Mouse (Mus musculus) cerebellum, adult (tissue): ENCODE measurements around the gene Chfr.

Experiments used
- ATAC-seq: cut with Nextera tagmentation; 2 replicates; pipeline ENCODE4 v1.9.2; 2017; ENCODE audit warnings: mild to moderate bottlenecking, moderate library complexity, mixed read lengths; ENCODE audit not compliant: insufficient number of reproducible peaks, low FRiP score, low TSS enrichment

Chfr gene

GRCm38 (mm10) chr5:110135293-110136086 is at the start of gene Chfr:
Gene Chfr (plus strand): TSS chr5:110135842.
- peak; percentile 96 for ATAC-seq

GRCm38 (mm10) chr5:110086161-110086866 is 49.3 kb upstream of the Chfr start:
- ATAC-seq = no peak

- no peak for ATAC-seq
These were observed 44.1 kb upstream of the Chfr start for GRCm38 (mm10) chr5:110091546-110091945.

- ATAC-seq = peak; percentile 99
These were observed 41.4 kb upstream of the Chfr start, which contains the start of gene Gm35315 for GRCm38 (mm10) chr5:110094030-110094846. Gene Gm35315 (minus strand): TSS chr5:110094420.

- ATAC-seq = no peak
These were observed 40.8 kb upstream of the Chfr start for GRCm38 (mm10) chr5:110094847-110095213.

GRCm38 (mm10) chr5:110098991-110099477 is 36.6 kb upstream of the Chfr start:
- ATAC-seq = no peak

GRCm38 (mm10) chr5:110099656-110100580 is 35.7 kb upstream of the Chfr start, which contains the start of gene Plcxd1:
Gene Plcxd1 (plus strand): TSS chr5:110099969.
- ATAC-seq = no peak

- ATAC-seq = no peak
These were observed 34.6 kb upstream of the Chfr start for GRCm38 (mm10) chr5:110100921-110101631.

GRCm38 (mm10) chr5:110101716-110102347 is 33.8 kb upstream of the Chfr start:
- no peak; the same call in 1 of the 2 replicates for ATAC-seq

GRCm38 (mm10) chr5:110102429-110102828 is 33.2 kb upstream of the Chfr start:
- ATAC-seq = no peak

- ATAC-seq = no peak
These were observed 32.6 kb upstream of the Chfr start for GRCm38 (mm10) chr5:110102853-110103625.

- no peak for ATAC-seq
These were observed 31.6 kb upstream of the Chfr start for GRCm38 (mm10) chr5:110103901-110104615.

- ATAC-seq = no peak
These were observed 30.8 kb upstream of the Chfr start for GRCm38 (mm10) chr5:110104616-110105380.

- ATAC-seq = no peak
These were observed 29.3 kb upstream of the Chfr start for GRCm38 (mm10) chr5:110106140-110106871.

GRCm38 (mm10) chr5:110106901-110107564 is 28.6 kb upstream of the Chfr start:
- peak; percentile 7; the same call in 1 of the 2 replicates for ATAC-seq
